Mouse (Mus musculus): Measurements from ENCODE around the gene Foxb2.
"Not testable (repeated sequence)": the region's sequence is repeated elsewhere in the genome, so short reads cannot be mapped to it uniquely, and the experiment has no call there.

Gene Foxb2

DNA sequence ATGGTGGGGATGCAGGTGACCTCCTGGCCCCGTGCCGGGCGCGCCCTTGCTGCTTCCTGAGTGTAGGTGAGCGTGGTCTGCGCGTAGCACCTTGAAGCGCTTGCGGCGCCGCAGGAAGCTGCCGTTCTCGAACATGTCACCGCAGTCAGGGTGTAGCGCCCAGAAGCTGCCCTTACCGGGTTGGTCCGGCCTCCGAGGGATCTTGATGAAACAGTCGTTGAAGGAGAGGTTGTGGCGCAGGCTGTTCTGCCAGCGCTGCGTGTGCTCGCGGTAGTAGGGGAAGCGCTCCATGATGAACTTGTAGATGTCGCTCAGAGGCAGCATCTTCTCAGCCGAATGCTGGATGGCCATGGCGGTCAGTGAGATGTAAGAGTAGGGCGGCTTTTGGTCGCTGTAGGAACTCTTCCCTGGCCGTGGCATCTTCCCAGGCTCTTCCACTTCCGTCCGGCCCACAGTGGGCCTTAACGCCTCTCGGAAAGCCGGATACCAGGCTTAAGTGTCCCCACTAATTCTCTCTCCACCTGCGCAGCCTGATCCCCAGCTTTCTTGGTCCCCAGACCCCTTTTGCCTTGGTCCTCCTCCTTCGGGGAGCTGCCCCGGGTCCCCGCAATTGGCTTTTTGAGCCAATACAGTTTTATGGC, at the start of gene Foxb2:
Gene Foxb2 (minus strand): TSS at position 585 of the 641 bp plus-strand sequence.
- DNase-seq, result no peak

DNA sequence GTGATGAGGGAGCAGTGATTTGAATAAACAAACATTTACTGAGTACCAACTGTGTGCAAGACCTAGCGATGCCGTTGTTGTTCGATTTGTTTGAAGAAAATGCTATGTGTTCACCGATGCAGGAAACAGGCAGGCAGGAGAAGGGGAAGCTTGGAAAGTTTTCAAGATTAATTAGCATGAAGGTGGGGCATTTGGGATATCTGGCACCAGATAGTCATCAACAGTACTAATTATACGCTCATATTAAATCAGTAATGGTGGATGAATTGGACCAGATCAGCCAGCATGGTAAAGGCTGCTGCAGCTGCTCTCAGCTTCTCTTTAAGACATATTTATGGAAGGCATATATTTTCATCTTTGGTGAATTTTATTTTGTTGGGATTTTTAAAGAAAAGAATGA, 37.9 kb upstream of the Foxb2 start:
- DNase-seq, result no peak

DNA sequence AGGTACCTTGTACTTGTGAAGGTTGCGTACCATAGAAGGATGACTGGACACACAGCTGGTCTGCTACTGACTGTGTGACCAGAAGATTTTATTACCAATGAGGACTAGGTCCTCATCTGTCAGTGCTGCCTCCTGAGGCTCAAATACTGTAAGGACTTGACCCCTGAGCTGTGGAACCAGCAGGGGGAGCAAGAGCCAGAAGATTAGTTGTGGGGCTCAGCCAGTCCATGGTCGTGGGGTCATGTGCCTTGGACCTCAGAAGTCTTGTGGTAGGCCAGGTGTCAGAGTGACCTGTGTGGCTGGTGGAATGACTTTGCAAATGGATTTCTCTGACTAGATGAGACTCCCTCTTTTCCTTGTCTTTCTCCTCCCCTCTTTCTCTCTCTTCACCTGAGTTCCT, 29.5 kb upstream of the Foxb2 start:
- peak; percentile 32 for DNase-seq

DNA sequence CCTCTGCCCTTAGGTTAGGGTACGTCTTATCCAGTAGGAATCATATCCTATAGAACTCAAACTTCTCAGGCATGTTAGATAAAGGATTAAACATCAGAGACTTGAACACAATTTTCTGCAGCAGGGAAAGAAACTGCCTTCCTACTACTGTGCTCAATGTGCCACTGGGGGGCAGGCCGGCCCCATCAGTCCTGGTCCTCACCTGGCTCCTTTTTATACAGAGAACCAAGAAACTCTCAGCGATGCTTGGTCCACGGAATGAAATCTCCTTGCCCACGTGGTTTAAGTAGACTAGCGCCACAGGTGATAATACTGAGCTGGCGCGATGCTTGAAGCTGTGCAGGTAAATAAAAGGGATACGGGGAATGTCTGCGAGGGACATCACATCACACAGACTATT, 26.1 kb upstream of the Foxb2 start:
- no peak for DNase-seq

DNA sequence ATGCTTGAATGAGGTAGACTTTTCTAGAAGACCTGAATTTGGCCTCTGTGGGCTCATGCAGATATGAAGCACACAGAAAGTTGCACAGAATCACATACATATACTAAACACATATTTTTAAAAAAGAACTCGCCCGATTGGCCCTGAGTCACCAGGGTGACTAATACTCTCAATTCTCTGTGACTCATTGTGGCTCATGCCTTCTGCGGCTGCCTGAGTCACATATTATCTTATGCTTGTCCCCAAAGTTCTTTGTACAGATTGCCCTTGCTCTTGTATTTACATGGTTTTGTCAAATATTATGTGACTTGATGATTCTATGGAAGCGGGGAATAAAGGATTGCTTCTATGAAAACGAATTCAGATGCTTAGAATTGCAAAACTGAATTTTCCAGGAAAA, 25.0 kb upstream of the Foxb2 start:
- no peak for DNase-seq

DNA sequence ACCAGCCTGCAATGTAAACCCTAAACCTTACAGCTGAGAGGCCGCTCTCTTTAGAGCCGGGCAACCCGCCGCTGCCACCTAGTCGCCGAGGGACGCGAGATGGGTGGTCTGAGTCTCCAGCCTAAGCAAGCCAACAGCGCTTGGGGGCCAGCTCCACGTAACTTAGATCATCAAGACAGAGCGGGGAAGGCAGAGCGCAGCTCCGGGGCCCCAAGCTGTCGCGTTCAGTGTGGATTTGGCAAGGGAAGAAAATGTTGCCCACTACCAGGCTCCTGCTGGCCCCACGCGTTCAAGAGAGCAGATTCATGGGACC, 2.8 kb upstream of the Foxb2 start:
- DNase-seq, result no peak

DNA sequence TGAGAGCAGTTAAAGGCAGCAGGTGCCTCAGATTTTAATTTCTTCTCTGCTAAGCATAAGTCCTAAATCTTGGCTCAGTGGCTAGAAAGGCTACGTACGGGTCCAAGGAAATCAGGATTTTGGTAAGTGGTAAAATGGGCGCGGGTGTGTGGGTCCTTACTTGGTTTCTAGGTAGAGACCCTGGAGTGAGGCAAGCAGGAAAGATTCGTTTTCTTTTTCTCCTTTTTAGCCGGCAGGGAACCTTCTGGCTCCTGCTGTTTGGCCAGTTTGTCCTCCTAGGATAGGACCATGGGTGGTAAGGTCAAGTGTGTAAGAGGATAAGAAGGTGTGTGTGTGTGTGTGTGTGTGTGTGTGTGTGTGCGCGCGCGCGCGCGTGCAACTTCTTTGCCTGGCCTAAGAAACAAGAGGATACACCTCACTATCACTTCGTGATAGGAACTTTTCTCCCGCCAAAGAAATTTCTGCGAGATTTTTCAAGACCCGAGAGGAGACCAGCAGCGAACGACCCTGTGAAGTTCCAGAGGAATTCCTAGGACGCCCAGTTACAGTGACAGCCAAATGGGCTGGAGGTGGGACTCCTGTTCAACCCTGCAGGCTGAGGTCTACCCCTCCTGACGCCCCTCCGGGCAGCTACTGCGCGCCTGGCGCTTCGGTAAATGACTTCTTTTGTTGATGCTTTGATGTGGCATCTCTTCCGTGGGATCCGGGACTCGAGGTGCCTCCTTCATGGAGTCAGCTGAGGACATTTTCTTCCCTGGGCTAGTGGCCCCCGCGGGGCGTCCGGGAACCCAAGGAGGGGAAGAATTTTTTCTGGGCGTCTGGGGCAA, 2.2 kb upstream of the Foxb2 start:
- DNase-seq, result no peak

DNA sequence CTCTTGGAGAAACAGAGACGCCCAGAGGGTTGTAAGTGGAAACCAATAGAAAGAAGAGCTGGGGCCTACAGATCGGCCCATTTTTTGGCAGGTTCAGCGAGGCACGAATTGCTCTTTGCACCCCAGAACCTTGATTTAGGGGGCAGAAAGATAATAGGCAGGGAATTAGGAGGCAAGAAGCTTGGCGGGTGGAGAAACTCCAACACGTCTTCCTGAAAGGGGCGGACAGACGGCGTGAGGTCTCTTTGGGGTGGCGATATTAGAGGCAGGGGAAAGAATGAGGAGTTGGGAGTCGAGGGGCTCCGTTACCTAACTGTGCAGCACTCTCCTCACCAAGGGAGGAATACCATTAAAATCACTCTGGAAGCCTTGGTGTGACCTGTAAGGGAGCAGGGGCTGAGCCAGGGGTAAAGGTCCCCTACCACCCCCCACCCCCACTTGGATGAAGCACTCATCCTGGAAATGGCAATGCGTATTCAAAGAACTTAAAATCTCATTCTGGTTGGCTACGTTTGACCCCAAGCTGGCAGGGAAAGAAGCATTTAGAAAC, 1.5 kb upstream of the Foxb2 start:
- no peak for DNase-seq

DNA sequence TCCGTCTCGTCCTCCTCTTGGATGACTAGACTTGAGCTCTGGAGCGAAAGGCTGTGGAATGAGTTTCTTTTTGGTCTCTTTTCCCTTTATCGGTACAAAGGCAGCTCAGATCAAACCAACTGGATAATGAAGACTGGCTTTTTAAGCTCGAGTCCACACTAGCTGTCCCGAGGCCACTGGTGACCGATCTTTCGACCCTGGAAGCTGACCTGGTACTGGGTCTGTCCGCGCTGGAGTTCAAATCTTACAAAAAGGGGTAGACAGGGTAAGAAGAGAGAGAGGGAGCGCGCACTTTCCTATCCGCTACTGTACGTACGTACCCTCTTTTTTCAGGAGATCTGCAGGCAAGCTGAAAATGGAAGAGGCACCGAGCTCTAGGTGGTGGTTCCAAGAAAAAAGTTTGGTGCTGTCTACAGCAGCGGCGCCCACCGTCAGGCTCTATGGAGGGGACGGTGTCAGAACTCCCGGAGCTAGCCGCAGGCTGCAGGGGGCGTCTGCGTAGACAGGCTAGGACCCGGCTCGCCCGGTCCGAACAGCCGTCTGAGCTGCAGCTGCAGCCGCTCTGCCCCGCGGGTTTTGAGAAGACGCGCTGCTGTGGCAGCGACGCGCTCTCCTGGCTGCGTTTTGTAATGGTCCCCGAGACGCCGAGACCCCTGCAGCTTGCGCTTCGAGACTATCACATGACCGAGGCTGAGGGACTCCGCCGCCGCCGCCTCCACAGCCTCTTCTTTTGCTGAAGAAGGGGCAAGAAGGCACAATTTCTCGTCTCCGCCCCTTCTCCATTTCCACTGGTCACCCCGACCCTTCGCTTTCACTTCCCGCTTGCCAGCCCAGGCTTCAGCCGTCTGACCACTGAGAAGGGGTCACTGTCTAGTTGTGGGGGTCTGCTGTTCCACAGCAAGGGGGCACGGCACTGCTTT, 597 bp upstream of the Foxb2 start:
- DNase-seq, result no peak

DNA sequence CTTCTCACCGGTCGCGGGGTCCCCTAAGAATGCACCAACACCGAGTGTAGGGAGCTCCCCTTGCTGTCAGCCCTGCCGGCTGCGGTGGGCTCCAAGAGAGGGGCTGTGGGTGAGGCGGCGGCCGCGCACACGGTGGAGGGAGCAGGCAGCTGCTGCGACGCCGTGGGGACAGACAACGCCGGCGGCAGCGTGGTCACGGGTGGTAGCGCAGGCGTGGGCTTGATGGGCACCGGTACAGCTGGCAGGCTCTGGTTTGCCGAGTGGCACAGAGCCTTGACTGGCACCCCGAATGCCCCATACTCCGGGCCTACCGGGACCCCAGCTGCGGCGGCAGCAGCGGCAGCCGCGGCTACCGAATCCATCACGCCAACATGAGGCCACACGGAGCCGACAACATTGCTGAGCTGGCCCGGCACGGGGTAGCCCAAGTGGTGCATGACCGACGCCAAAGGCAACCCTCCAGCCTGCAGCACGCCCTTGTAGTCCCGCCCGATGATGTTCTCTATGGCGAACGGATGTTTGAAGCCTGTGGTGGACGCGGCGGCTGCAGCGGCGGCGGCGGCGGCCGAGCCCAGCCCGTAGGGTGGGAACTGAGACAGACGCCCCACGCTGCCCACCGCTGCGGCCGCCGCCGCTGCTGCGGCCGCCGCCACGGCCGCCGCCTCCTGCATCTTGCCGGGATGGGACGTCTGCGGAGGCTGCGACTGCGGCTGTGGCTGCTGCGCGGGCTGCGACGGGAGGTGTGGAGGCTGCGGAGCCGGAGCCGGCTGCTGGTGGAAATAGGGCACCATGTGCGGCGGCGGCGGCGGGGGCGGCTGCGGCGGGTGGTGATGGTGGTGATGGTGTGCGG, 1.0 kb downstream of the Foxb2 start:
- no peak for DNase-seq

DNA sequence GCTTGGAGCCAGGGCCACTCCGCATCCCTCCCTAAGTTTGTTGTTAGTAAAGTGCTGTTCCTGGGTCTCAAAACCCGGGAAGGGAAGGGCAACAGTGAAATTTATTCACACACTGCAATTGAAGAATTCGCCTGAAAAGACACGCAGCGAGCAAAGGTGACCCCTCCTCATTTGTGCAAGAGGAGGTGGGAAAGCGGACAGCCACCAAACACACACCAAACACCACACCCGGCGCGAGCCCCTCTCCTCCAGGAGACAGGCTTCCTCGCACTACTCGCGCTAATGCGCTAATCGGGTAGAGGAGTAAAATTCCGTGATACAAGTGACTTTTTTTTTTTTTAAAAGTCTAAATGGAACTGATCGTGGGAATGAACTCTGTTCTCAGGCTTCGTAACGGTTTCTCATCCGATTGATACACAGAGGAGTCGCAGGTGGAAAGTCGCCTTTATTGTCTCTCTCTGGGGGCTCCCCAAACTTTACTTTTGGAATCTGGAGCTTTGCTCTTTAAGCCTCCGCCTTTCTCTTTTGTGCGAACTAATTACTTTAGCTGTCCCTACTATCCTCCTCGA, 2.3 kb downstream of the Foxb2 start:
- DNase-seq, result no peak

DNA sequence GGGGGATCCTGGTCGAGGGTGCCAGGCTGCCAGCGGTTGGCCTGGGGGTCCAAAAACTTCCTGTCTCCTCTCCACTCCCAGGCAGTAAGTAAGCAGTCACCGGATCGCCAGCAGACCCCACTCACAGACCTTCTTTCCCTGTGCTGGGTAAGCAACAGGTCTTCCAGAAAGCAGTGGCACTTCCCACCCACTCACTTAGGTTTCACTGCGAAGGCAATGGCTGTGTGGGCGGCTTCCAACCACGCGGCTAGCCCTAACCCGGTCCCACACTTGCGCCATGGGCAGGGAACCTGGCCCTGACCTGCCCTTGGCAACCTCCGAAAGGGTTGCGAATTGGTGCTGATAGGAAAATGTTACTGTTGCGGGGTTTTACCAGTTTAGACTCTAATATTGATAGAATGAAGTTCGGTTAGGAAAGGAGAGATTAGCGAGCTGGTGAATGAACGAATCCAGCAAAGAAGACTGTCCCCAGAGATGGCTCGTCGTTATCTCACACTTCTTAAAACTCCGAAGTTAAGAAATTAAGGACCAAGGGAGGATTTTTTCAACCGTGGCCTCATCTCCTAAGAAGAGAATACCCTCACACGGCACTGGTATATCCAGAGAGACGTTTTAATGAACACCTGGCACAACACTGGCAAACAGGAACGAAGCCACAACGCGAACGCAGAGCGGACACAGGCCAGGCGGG, 3.0 kb downstream of the Foxb2 start:
- no peak for DNase-seq

DNA sequence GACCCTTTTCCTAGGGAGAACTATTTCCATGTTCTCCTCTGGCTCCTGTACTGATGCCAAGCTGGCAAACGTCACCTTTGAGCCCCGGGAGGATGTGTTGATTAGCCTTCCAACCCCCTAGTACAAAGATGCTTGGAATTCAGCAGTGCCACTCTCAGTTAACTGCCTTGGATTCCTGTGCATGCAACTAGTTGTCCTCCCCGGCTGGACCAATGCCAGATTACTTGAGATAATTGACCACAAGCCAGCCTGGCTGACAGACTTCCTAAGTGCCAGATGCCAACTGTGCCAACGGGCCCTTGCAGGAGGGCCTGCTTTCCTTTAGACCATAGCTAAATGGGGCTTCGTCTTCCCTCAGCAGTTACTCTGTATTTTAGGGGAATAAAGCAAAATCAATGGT, 5.1 kb downstream of the Foxb2 start:
- peak; percentile 20 for DNase-seq

DNA sequence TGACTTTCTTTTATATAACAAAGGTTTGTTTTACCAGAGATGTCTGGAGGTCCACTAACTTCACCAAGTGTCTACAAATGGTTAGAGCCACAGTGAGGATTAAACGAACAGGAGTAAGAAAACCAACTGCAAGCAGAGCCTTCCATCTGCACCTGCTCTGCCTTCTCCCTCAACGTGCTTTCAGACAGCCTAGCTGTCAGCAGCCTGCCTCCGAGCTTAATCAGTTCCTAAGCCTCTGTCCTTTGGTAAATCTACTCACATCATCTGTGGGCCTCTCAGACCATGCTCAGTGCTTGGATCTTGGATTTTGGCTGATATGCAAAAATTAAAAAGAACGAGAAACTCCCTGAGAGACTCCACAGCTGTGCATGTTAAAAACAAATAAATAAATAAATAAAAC, 15.0 kb downstream of the Foxb2 start:
- DNase-seq, result no peak

DNA sequence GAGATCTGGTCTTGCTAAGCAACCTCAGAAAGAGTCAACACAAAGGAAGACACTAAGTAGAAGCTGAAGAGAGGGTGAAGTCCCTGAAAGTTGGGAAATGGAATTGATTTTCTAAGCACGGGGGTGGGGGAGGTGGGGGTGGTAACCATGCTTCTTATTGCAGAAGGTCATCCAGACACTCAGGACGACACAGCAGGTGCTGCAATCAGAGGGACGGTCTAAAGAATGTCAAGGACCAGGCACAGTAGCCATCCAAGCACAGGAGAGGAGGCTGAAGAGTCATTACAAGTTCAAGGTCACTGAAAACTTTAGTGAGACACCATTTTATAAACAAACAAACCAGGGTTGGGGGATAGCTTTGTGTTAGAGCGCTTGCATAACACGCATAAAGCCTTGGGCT, 16.9 kb downstream of the Foxb2 start:
- no peak for DNase-seq

DNA sequence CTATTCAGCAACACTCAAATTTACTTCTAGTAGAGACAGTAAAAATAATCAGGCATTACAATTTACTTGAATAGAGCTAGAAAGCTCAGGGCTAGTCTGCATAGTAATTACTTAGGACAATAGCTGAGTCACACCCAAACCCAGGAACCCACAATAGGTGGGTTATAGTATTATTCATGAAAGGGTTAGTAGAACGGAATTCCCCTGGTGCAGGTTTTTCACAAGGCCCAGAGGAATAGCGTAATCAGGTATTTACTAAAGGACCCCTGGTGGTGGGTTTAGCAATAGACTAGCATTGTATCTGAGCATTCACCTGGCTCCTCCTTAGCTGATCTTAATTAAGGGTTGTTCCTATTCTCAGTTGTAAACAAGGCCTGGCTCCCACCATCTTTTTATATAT, 29.5 kb downstream of the Foxb2 start:
- not testable (repeated sequence) for DNase-seq

DNA sequence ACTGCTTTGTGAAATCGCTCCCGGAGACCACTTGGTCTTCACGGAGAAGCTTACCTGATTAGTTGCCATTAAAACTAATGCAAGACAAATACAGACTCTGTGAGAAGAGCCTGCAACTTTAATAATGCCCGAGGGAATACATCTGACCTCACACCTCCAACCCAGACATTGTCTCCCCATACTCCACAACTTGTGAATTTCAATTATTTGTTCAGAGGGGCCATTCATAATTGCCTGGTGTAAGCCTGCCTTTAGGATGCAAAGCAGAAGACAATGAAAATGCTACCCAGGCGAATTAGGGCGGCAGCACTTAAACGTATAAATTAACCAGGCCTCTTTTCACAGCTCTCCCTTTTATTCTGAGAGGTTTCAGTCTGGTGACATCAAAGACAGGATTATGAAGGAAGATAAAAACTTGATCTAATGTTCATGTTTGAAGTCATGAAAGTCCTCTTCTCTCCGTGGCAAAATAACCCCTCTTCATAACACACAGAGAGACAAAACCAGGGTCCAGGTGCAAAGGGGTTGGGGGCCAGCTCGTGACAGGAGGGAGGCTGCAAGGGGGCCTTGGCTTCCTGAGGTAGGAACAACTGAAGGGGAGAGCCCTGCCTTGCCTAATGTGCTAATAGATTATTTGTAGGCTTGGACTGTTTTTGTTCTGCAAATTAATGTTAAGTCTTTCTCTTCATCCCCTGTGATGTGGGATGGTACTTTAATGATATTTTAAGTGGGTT, 31.9 kb downstream of the Foxb2 start:
- no peak for DNase-seq

DNA sequence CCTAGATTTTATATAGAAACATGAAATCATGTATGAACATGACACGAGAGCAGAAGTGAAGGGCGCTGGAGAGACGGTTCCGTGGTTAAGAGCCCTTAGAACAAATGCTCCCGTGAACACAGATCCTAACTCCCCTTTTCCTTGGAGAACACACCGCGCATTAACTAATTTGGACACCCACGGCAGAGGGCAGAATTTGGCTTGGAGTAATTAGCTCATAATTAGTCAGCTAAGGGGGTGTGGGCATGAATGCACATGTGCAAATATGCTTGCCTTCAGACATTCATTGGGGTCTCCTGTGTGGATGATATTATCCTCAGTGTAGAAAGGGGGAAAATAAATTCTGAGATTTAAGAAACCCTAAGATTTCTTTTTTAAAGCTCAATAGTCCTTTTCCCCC, 32.6 kb downstream of the Foxb2 start:
- no peak for DNase-seq

DNA sequence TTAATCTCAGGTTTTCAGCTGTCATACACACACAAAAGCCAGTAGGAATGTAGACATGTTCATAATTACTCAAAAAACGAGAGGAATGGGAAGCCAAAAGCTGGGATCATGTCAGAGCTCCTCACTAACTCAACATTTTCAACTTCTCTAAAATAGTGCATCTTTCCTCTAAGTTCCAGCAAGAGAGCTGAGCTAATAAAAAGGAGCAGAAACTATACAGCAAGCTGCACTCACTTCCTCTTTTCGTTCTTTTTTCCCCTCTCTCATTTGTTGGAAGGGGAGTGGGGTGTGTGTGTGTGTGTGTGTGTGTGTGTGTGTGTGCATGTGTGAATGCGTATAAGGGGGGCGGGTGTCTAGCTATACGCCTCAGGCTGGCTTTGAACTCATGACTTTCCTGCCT, 45.9 kb downstream of the Foxb2 start:
- no peak for DNase-seq

DNA sequence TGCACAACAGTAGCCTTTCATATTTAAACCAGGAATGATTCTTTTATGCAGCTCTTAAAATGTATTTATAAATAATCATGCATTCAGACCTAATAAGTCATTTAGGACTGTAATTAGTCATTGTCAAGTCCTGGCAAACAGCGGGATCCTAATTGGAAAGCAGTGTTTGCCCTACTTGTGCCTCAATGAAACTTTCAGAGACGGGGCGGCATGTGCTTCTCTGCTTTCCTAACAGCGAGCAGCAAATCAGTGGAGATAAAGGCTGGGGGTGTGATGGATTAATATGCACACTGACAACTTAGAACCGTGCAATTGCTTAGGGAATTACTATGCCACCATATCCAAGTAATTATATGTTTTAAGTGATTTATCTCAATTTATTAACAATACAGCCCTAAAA, 48.4 kb downstream of the Foxb2 start:
- DNase-seq, result no peak
